Mouse (Mus musculus): Measurements from ENCODE around the gene Kcnmb4.

Gene Kcnmb4

GRCm38 (mm10) chr10:116397573-116397972 lies 76.1 kb downstream of the Kcnmb4 start:
- no peak for DNase-seq

GRCm38 (mm10) chr10:116396966-116397365 lies 76.7 kb downstream of the Kcnmb4 start:
- no peak for DNase-seq

GRCm38 (mm10) chr10:116396279-116396678 lies 77.4 kb downstream of the Kcnmb4 start:
- DNase-seq, result no peak

DNA sequence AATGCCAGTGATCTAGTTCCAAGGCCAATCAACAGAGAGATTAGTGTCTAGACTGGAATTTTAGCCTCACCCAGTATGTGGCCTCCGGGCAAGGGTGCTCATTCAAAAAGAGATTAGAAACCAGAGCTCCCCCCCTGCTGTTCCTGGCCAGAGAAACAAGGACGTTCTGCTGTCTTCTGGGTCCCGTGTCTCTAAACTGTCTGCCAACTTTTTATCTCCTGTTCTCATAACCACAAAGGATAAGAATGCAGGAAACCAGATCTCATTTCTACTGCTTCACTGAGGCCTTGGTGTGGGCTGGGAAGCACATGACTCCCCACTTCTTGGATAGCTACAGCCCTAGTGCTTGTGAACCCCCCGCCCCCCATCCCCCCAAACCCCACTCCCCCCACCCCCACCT lies 79.1 kb downstream of the Kcnmb4 start:
- DNase-seq, result no peak

DNA sequence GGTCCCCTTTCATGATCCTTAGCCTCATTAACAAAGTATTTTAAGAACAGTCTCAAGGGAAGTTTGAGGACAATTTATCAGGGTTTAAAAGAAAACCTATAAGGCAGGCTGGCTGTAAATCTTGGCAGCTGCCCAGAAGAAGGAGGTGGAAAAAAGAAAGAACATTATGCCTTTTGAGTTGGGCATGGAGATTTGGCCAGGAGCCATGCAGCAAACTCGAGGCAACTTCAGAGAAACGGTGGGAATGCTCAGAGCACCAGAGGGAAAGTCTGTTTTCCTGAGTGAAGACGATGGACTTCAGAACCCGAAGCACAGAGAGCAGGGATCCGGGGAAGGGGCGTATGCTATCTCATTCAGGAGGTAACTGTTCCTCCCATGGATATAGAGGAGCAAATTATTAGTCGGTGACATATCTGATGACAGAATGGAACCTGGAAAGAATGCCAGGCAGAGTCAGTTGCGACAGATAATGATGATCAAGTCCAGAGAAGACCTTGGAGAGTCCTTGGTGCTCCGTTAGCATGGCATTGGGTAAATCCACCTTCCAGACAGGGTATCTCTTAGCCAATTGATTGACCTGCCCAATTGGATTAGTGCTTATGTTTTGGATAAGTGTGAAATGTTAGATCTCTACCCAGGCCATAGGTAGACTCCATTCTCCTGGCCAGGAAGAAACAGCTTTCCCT lies 79.7 kb downstream of the Kcnmb4 start:
- no peak for DNase-seq

DNA sequence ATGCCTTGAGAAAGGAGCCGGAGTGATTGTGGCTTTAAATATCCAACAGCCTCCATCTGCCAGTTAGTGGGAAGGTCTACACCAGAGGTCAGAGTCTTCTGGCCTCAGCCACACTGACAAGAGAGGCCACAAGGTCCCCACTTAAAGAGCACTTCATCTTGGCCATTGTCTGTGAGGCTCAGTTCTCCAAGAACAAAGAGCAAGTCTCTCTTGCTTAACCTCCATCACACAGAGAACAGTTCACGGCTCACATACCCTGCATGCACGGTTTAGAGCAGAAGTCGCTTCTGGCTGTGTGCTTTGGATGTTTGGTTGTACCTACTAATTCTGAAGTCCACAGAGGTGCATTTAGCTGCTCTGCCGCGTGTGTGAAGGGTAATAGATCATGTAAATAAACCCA lies 84.8 kb downstream of the Kcnmb4 start:
- DNase-seq, result no peak

- peak; percentile 13 to 26 for DNase-seq
Observed at GRCm38 (mm10) chr10:116386391-116386885, 87.2 kb downstream of the Kcnmb4 start.

GRCm38 (mm10) chr10:116384401-116384800 lies 89.3 kb downstream of the Kcnmb4 start:
- no peak for DNase-seq

DNA sequence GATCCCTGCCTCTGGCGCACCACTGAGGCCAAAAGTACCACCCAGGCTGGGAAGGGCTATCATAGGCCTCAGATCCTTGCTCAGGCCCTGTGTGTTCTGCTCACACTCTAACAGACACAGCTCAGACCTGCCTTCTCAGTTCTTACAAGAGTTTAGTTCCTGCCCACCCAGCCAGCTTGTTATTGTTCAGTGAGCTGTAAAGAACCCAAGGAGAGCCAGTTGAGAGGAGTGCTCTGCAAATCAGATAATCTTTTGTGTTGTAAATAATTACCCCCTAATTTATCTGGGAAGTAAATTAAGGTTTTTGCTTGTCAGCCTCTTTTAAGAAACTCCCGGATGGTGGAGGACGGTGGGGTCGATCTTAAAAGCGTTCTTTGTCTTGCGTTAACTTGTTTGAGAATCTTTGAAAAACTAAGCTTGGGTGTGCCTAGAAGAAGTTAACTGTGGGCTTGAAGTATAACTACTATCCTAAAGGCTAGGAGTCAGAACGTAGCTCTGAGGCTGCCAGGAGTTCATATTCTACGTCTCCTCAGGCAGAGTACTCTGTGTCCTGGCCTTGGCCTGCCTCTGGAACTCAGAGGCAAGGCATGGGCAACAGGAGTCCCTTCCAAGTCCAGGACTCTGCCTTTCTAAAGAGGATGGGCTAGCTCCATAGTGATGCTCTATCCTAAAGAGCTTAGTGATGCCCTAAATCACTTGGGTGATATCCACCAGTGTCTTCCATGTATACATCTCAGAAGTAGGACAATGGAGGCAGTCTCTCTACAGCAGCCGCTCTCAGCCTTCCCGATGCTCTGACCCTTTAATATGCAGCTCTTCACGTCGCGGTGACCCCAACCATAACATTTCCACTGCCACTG lies 90.6 kb downstream of the Kcnmb4 start:
- DNase-seq, result peak; percentile 10 to 29

GRCm38 (mm10) chr10:116376853-116377252 lies 96.8 kb downstream of the Kcnmb4 start:
- DNase-seq, result no peak

GRCm38 (mm10) chr10:116374111-116374510 lies 99.6 kb downstream of the Kcnmb4 start:
- no peak for DNase-seq

DNA sequence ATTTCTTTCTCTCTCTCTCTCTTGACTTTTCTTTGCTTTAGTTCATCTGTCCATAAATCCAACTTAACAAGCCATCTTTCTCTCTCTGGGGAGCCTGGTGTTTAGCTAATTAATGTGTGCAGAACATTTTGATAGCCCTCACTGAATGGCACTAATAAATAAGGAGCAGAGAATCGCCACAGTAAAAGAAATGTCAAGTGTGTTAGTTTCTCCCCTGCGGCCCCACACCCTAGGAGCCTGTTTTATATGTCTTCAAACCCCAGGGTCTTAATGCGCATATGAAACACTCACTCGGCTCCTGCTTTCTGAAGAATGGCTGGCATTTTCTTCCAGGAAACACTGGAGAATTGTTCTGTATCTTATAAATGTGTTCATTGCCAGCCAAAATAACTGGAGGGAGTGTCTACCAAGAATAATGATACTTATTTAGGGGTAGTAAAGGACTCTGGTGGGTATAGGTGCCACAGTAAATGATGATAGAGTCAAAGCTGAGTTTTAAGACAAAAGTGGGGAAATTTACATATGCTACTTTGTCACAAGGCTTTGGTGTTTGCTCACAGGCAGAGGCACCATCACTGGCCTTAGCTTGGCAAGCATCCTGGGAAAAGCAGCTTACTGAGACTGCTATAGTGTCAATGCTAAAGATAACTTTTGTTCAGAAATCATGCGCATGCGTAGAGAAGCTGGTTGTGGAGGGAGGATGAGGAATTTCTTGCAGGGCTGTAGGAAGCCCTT lies 102.5 kb downstream of the Kcnmb4 start:
- no peak for DNase-seq

All from kidney, postnatal 36 days (tissue).